Mouse (Mus musculus): Measurements from ENCODE around the gene Syt8.
"Not testable (repeated sequence)": the region's sequence is repeated elsewhere in the genome, so short reads cannot be mapped to it uniquely, and the experiment has no call there.

Syt8 gene

DNA sequence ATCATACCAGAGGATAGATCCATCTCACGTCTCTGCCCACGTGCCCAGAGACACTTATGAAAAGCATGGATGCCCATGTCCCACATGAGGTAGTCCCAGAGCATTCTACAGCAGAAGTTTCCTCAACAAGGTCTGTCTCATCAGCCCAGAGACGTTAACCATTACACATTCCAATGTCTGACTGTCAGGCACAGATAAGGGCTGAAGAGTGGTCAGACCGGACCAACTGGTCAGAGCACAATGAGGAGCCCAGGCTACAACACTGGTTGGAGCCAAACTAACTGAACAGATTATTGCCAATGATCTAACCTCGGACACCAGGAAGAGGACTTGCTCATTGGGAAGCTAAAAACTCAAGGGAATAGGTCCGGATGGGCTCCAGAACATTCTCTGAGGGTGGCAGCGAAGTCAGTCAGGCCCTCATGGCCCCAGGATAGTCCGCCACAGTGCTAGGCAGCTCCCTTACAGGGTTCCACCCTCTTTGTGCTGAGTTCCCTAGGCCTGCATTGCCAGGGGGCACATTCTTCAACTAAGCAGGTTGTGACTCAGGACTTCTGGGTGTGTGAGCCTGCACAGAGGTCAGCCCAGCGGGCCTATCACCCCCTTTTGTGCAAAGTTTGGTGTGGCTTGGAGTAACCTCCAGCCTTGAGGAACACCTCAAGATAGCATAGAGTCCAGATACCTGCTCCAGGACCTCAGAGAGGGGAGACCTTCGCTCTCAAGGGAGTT, at the start of gene Syt8:
Gene Syt8 (plus strand): TSS at position 714 of the 729 bp plus-strand sequence.
- no peak for DNase-seq (ENCODE audit: low read depth, low spot score)

DNA sequence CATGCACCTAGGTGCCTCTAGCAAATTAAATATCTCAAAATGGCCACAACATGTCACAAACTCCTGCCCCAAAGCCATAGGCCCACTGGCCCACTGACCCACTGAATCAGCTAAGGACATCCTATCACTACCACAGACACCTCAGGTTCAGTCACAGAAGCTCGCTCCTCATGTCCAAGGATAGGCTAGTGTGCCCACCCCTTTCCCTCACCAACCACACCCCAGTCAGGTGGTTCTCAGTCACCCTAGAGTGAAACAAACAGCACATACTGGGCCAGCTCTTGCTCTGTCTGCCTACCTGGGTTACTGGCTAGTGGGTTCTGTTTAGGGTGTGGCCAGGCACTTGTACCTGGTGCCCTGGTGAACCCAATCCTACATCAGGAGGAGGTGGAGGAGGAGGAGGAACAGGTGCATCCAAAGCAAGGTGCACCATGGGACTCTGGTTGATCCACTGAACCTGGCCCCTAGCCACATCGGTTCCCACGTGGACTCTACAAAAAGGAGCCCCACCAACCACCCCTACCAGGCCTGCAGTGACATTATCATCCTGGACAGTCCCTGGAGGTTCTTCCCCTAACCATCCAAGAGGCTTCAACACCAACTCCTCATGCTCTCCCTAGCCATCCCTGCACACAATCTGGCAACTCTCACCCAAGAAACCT, 48.8 kb upstream of the Syt8 start:
- no peak for DNase-seq (ENCODE audit: low read depth, low spot score)

DNA sequence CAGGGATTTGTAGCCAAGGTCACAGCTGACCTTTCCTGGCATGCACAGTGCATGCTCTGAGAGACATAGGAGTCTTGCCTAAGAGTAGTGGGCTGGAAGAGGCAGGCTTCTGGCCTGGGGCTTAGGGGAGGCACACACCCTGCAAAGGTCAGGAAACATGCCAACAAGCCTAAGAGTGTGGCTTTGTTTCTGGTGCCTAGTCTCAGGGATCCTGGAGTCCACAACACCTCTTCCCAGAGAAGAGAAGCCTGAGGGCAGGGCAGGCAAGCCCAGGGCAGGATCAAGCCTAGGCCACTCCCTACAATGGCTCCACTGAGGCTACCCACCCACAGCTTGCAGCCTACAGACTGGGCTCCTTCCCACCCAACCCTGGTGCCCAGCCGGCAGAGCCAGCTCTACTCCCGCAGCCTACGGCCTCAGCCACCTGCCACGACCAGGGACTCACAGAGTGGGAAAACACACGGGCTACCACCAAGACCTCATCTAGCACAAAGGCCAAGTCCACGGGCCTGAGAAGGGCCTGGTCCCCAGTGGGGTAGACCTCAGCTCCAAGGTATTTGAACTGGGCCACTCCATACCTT, 47.9 kb upstream of the Syt8 start:
- no peak for DNase-seq (ENCODE audit: low read depth, low spot score)

DNA sequence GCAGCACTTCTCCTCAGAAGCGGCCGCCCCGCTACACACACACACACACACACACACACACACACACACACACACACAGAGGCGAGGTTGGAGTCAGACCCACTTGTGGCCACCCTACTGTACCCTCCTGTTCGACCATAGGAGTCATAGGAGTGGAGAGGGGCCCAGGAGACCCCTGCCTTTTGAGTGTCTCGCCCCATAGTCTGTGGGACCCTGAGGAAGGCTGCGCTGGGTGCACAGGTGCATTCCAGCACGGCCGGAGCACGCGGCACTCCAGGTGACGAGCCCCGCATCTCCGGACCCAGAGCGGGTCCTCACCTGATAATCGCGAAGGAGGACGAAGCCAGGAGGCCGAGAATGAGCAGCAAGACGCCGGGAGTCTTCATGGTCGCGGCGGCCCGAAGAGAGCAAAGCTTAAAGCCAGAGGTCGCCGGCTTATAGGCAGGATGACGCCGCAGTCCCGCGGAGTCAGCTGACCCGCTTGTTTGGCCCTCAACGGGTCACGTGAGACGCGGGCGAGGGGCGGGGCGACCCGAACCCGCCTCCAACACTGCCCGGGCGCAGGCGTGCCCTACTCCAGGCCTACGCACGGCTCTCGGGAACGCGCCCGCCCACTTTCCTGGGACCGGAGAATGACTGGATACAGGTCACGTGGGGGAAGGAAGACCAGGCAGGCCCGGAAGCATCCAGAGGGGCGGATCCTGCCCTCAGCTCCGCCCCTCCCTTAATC, 47.1 kb upstream of the Syt8 start, which contains the start of gene Ctsd:
Gene Ctsd (minus strand): TSS at position 620 of the 730 bp plus-strand sequence.
- DNase-seq (ENCODE audit: low read depth, low spot score): peak; percentile 93

DNA sequence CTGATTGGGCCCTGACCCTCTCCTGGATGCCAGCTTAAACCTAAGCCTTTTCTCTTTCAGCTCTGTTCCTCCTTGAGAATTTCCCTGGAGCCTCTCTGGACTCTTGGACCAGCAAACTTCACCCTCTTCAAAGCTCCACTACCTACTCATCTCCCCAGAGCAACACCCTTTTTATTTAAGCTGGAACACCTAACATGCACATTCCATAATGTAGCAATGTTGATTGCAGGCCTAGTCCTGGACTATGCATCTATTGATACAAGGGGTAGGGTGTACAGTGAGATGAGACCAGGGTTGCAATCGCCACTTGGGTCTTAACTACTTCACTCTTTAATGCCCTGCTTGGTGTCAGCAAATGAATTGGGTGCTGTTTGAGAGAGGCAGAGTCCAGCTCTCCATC, 46.5 kb upstream of the Syt8 start:
- no peak for DNase-seq (ENCODE audit: low read depth, low spot score)

DNA sequence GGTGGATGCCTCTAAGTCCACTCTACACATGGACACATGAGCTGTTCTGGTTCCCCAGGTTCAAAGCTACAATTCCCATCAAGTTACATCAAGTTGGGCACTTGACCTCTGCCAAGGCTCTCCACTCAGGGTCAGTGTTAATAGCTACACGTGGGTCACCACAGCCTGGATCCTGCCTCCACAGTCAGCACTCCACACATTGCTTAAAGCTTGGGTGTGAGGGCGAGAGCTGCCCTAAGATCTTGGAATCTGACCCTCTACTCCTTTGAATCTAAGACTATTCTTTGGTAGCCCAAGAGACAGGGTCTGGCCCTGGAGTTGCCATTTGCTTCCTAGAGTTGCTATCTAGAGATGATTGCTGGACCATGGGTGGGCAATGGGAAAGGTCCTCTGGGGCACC, 45.9 kb upstream of the Syt8 start:
- DNase-seq (ENCODE audit: low read depth, low spot score): no peak

DNA sequence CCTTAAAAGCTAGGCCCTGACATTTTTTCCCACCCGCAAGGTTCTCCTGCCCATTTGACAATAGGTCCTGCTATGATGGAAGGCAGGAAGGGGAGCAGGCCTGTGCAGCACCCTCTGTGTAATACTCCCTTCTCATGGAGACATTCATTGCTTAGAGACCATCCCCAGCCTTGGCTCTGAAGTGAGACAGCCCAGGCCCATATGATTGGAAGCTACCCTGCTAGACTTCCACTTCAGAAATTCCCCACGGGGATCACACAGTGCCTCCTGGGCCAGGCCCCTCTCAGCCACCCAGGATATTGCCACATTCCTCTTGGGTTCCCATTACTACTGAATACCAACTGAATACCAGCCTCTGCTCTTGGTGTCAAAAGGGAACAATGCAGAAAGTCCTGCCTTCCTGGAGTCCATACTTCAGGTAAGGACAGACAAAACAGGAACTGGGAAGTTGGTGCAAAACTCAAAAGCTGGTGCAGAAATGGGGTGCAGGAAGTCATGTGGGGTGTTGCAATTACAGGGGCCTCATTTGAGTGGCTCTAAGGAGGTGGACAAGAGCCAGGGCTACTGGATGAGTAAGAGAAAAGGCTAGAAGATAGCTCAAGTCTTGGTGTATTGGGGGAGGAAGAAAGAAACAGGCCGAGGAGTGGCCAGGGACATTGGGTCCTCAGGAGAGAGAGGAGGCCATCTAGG, 44.5 kb upstream of the Syt8 start:
- DNase-seq (ENCODE audit: low read depth, low spot score): no peak

DNA sequence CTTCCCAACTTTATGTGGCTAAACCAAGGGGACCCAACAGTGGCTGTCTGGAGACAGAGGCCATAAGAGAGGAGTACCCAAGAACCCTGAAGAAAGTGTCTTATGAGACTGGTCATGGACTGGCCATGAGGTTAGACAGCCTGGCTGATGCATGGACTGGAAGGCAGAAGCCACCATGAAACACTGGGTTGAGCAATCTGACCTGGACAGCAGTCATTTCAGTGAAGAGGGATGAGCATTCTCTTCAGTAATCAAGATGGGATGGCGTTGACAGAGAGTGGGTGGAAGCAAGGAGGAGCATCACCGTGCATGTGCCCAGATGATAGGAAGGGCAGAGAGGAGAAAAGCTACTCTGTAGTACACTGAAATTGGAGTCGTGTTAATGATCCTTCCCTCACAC, 43.5 kb upstream of the Syt8 start:
- DNase-seq (ENCODE audit: low read depth, low spot score): no peak

DNA sequence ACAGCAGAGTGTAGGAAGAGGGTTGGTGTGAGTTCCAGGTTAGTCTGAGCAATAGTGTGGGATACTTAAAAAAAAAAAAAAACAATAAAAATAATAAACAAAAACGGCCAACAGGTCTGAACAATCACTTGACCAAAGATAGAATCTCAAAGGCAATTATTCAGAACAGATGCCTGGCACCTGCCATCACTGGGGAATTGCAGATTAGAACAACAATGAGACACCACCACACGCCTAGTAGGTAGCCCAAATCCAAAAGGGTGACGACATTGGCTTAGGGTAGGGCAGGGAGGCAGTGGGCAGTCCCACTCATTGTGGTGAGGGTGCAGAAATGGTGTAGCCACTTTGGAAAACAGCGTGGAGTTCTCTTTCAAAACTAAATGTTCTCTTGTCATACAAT, 43.0 kb upstream of the Syt8 start:
- no peak for DNase-seq (ENCODE audit: low read depth, low spot score)

DNA sequence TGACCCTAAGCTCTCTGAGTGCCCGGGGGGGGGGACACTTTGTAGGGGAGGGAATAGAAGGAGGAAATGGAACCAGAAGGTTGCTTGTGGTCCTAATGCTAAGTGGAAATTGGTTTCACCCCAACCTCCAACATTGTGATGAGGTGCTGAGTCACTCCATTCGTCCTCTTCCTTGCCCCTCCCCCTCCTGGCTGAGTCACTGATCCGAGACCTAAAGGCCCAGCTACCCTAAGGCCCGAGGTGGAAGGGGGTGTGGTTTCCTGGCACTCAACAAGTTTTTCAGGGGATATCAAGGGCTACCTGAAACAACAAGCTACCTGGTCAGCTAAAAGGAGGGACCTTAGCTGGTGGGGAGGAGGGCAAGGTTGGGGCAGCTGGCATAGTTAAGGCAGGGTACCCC, 41.5 kb upstream of the Syt8 start:
- DNase-seq (ENCODE audit: low read depth, low spot score): no peak

DNA sequence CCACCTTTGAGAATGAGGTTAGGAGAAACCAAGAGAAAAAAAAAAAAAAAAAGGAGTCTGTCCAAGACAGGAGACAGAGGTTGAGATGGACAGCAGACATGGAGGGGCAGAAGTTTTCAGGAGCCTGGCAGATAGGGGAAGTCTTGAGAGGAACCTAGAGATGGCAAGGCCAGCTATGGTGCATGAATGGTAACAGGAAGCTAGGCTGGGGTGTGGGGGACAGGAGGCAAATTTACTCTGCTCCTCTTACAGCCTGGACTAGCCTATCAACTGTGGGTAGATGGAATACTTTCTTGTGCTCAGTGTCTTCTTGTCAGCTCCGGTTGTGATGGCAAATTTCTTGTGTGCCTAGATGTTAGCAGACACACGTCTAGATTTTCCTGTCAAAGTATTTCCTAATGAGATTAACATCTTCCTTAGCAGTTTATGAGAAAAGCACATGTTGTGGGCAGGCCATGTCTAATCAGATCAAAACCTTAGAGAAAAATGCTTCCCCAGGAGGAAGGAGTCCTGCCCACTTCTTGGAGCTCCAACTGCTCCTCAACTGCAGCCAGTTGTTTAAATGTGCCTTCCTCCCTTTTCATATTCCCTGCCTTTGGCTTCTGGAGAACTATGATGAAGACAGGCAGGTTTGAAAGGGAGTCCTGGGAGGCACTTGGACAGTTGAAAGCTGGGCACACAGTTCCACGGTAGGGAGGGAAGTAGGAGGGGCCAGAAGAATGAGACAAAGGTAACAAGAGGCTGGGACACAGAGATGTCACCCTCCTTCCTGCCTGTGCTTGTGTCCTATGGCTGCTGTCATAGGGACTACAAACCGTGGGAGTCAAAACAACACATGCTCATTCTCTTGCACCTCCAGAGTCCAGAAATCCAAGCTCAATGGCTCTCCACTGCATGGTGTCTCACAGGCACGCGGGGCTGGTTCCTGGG, 40.1 kb upstream of the Syt8 start:
- DNase-seq (ENCODE audit: low read depth, low spot score): no peak

DNA sequence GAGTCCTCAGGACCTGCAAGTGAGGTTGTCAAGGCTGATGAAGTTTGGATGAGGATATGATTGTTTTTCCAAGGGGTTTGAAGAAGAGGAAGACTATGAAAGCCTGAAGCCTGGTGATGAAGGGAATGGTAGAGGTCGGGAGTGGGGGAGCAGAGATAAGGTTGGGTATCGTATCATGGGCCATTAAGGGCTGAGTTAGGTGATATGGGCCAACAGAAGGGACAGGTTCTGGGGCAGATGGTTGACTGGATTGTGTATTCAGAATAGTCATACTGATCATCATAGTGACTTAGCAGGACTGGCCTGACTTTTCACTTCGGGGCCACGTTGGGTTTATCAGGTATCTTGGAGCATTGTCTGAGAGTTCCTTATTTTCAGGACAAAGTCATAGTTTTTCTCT, 39.2 kb upstream of the Syt8 start:
- no peak for DNase-seq (ENCODE audit: low read depth, low spot score)

DNA sequence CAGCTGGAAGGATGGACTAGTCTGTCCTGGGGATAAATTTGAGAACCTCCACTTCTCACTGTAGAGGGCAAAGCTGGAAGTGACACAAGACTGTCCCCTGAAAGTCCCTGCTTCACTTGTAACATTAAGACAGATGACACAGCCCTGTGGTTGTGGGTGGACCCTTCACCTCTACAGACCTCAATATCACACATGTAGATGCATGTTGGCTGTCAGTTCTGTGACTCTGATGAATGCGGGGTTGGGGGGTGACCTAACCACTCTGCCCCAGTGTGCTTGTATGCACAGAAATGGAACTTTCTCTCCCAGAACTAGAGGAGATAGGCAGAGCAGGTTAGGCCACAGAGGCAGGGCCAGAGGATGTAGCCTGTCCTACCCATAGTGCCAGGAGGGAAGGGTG, 38.0 kb upstream of the Syt8 start:
- DNase-seq (ENCODE audit: low read depth, low spot score): no peak

DNA sequence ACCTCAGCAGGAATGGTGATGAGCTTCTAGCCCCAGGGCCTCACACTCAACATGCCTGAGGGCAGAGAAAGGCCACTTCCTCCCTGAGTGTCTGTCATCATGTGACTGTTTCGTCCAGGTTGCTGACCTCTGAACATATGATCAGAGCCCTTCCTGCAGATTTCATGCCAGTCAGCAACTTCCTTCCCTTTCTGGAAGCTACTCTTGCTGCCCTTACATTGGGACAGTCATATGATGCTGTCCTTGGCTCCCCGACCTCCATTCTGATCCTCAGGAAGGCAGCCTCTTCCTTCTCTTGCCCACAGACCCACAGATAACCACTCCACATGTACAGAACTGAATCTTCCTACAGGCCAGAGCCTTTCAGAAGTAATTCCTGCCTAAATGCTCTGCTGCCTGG, 36.6 kb upstream of the Syt8 start:
- no peak for DNase-seq (ENCODE audit: low read depth, low spot score)

DNA sequence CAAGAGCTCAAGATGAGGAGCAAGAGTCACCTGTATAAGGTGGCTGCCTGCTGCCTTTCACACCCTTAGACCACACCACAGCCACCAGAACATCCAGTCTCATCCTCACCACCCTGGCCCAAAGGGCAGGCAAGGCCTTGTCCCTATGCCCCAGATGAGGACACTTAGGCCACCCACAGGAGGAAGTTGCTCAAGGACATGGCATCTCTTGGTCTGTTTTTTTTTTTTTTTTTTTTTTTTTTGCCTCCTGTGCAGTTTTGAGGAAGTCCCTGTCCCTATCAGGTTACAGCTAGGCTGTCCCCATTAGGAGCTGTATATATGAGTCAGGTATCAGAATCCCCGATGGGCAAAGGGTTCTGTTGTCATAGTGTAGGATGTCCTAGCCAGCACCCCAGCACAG, 35.4 kb upstream of the Syt8 start:
- no peak for DNase-seq (ENCODE audit: low read depth, low spot score)

DNA sequence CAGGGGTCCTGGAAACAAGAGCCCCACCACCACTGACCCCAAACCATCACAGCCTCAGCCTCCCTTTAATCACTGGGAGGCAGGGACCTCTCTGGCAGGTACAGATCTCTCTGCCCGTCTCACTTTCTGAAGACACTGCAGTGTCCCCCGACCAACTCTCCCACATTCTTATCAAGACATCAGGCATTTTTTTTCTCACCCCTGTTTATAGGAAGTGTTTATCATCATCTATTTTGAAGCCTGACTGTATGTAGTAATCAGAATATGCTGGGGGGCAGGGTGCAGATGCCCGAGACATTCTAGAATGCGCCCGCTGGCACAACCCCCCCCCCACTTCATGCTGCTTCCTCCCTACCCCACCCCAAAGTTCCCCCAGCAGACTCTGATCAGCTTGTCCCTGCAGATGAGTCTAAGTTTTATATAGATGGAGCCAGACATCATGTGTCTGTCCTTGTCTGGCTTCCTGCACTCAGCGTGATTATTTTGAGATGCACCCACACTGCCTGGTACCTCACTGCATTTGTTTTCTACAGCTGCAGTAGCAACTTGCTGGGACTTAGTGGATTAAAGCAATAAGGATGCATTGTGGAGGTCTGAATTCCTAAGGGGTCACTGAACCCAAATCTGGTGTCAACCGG, 34.4 kb upstream of the Syt8 start:
- no peak for DNase-seq (ENCODE audit: low read depth, low spot score)

DNA sequence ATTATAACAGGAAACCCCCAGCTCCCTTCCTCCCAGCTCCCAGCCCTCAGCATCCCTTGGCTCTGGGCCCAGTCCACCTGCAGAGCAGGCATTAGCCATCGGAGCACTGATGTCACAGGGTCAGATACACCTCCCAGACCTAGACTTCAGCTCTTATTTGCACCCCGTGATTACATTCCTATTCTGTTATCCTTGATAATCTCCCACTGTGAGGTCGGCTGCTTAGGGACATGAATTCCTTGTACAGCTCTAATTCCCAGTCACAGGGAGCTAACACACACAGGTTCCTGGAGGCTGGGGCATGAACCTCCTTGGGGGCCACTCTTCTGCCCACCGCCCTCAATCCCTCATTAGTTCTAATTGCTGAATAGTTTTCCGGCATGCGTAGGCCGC, 33.9 kb upstream of the Syt8 start:
- no peak for DNase-seq (ENCODE audit: low read depth, low spot score)

DNA sequence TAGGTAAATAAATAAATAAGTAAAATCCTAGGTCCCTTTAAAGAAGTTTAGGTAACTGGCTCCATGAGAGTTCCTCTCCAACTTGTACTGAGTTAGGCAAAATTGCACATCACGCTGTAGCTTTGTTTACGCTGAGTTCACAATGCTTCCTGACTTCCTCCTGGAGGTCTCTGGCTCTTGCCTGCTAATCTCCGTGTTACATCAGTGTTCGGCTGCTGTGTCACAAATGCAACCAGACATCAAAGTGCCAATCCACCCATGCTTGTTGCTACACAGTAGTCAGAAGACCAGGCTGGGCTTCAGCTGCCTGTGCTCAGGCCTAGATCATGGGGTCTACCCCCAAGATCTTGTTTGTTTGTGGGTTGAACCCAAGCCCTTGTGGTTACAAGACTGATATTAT, 31.1 kb upstream of the Syt8 start:
- DNase-seq (ENCODE audit: low read depth, low spot score): no peak

DNA sequence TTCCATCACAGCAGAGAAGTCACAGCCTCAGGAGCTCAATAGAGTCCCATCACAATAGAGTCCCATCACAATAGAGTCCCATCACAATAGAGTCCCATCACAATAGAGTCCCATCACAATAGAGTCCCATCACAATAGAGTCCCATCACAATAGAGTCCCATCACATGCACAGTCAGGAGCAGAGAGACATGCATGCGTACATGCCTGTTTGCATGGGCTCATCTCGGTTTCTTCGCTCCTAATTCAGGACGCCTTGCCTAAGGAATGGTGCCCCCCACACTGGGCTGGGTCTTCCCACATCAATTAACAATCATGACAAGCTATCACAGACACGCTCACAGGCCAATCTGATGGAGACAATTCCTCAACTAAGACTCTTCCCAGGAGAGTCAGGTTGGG, 29.5 kb upstream of the Syt8 start:
- not testable (repeated sequence) for DNase-seq (ENCODE audit: low read depth, low spot score)

DNA sequence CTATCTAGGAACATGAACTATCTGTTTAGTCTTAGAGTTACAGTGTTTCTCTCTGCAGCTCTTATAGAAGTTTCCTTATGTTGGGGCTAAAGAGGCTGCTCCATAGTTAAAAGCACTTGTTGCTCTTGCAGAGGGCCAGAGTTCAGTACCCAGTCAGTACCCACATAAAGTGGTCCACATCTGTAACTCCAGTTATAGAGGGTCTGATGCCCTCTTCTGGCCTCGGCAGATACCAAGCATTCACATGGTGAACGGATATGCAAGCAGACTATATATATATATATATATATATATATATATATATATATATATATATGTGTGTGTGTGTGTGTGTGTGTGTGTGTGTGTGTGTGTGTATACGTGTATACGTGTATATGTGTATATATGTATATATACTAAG, 26.7 kb upstream of the Syt8 start:
- DNase-seq (ENCODE audit: low read depth, low spot score): no peak
